Mouse (Mus musculus) cerebral cortex, adult 2 months (tissue): Measurements from ENCODE around the gene Sbk3.

Experiments used
- WGBS: fragments of 180-500 bp; shearing (Covaris S2); methylation state at CpG from one replicate; pipeline ENCODE4 v1.1.7; 2018; 5-methylcytosine and 5-hydroxymethylcytosine counted together

Gene Sbk3

DNA sequence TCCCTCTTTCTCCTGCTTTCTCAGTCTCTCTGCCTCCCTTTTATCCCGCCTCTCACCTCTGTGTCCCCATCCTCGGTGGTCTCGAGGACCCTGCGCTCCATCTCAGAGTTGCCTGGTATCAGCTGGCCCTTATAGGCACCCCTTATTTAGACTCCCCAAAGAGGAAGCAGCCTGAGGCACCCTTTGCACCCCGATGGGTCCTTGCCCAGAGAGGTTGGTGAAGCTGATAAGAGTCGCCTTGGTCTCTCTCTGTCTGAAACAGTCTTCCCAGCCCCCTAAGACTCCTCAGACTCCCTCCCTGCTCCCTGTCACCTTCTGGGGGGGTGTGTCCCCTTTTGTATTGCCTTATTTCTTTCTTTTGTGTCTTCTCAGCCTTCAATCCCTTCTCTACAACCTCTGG is at the start of gene Sbk3:
Gene Sbk3 (minus strand): TSS at position 101 of the 400 bp plus-strand sequence.
- WGBS, result 44% methylated on average over 6 of the region's 6 CpGs

DNA sequence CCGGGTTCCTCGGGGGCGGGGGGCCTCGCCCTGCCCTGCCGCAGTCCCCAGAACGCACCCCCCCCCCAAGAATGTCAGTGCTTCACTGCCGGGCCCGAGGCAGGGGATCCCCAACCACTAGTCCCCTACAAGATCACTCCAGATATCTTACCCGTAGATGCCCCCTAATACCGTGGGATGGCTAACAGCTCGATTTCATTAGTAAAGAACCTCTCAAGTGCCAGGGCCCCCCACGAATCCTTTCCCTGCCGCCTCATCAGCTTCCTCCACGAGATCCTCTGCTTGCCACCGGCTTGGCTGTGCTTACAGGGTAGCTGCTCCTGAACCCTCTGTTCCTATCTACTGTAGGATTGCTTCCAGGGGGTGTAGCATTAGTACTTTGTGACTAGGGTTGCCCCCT is 49.7 kb upstream of the Sbk3 start:
- WGBS, result 0% methylated on average over 15 of the region's 15 CpGs

DNA sequence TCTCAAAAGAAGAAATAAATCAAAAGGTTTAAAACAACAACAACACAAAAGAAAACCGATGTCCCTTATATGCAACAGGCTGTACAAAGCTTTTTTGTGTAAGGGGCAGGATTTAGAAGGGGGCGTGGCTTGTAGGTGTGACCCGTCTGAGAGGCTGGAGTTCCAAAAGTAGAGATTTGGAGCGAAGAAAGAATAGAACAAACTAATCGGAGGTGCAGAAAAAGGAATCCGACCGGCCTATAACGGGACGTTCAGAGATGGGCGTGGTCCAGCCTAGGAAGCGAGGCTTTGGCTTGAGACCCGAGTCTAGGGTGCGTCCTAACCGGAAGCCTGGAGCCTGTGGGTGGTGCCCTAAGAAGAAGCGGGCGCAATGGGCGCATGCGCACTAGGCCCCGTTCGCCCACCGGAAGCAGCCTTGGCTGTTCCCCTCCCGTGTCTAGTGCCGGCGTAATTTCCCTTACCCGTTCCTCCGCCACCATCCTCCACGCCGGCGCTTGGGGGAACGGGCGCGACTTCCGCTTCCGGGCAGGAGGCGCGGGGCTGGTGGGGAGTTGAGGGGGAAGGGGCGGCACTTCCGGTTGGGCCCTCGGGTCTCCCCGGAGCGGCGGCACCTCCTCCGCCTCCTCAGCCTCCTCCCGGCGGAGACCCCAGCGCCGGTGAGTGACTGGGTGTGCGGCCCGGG is 49.2 kb upstream of the Sbk3 start, which contains the start of the genes Zfp865 and Ccdc106:
Gene Zfp865 (plus strand): TSS at position 377 of the 682 bp plus-strand sequence.
Gene Ccdc106 (plus strand): TSS at position 554 of the 682 bp plus-strand sequence.
- whole genome bisulfite sequencing, result under 1% methylated on average over 49 of the region's 49 CpGs

GRCm38 (mm10) chr7:5019576-5019975 is 48.6 kb upstream of the Sbk3 start:
- 17% methylated on average over 8 of the region's 8 CpGs for WGBS

GRCm38 (mm10) chr7:5017931-5018330 is 47.0 kb upstream of the Sbk3 start:
- WGBS, result 97% methylated on average over 21 of the region's 21 CpGs

GRCm38 (mm10) chr7:5017352-5017751 is 46.4 kb upstream of the Sbk3 start:
- WGBS, result 94% methylated on average over 16 of the region's 16 CpGs

GRCm38 (mm10) chr7:5016920-5017319 is 46.0 kb upstream of the Sbk3 start:
- 99% methylated on average over 2 of the region's 2 CpGs for WGBS

GRCm38 (mm10) chr7:5016057-5016456 is 45.1 kb upstream of the Sbk3 start:
- 45% methylated on average over 3 of the region's 3 CpGs for WGBS

DNA sequence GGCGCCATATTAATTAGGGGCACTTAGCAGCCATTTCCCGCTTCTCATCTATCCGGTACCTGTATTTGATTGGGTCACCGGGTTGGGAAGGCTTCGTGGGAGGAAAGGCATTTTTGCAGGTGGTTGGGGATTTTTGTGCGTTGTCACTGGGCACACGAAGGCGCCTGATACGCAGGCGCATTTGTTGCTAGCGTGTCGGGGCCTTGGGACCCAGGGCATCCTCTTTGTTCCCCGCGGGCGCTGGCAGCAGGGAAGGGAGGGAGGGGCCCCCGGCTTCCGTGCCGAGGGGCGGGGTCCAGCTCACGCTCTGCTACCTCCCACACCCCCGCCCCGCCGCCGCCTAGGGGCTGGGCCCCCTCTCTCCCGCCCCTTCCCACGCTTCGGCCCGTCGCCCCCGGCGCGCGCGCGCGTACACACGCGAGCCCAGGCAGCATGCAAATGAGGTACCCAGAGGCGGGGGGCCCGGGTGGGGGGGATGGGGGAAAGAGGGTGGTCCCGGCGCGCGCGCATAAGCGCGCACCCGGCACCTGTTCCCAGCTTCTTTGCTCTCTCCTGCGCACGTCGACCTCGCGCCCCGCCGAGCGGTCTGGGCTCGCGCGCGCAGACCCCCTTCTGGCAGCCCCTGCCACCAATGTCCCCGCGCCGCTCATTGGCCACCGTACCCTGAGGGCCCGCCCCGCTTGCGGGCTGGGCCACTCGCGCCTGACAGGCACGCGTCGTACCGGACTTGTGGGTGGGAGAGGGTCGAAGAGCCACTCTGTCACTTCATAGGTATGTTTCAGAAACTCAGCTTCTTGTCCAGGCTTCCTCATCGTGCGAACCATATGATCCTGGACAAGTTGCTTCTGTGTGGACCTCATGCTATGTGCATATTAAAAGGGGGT is 44.4 kb upstream of the Sbk3 start, which contains the start of gene Gm44973:
Gene Gm44973 (plus strand): TSS at position 379 of the 884 bp plus-strand sequence.
- under 1% methylated on average over 75 of the region's 76 CpGs for WGBS

GRCm38 (mm10) chr7:5014251-5015117 is 43.5 kb upstream of the Sbk3 start, which contains the start of the genes Zfp524 and Fiz1:
Gene Zfp524 (plus strand): TSS chr7:5014415.
Gene Fiz1 (minus strand): TSS chr7:5014697.
- WGBS, result under 1% methylated on average over 42 of the region's 42 CpGs

GRCm38 (mm10) chr7:5012681-5013513 is 41.9 kb upstream of the Sbk3 start:
- 90% methylated on average over 27 of the region's 27 CpGs for WGBS

DNA sequence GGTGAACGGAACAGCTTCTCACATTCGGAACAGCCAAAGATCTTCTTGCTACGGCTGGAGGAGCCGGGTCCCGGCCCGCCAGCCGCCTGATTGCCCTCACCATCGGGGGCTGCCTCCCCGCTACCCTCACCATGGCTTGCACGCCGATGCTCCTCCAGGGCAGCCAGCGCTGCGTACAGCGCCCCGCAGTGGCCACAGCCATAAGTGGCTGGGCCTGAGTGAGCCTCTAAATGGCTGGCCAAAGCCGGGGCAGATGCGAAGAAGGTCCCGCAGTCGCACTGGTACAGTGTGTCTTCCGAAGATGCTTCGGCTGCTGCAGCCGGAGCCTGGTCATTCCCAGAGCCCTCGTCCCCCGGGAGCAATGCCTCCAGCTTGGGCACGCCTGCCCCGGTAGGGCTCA is 37.3 kb upstream of the Sbk3 start:
- WGBS, result 98% methylated on average over 26 of the region's 26 CpGs

GRCm38 (mm10) chr7:5002876-5003275 is 31.9 kb upstream of the Sbk3 start:
- 56% methylated on average over 8 of the region's 8 CpGs for WGBS

DNA sequence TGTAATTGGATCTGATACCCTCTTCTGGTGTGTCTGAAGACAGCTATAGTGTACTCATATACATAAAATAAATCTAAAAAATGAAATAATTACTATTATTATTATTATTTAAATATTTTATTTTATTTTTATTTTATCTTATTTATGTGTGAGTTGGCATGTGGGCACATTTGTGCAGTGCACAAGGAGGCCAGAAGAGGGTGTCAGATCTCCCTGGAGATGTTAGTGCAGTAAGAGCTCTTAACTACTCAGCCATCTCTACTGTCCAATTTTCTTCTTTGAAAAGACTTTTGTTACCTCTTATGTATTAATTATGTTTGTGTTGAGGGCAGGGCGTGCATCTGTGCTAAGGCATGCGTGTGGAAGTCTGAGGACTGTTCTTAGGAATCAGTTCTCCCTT is 28.9 kb upstream of the Sbk3 start:
- WGBS, result 48% methylated on average over 2 of the region's 2 CpGs

DNA sequence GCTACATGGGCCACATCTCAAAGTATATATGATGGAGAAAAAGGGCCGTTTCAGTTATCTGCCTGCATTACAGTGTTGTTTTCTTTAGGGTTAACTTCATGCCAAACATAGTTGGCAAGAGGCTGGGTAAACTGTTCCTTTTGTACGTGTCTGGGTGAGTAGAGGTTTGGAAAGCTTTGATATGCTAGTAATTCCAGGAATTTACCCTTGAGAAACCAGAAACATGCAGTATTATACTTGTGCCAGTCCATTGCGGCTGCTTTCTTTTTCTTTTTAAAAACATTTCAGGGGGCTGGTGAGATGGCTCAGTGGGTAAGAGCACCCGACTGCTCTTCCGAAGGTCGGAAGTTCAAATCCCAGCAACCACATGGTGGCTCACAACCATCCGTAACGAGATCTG is 26.0 kb upstream of the Sbk3 start:
- 37% methylated on average over 8 of the region's 8 CpGs for WGBS

GRCm38 (mm10) chr7:4996003-4996895 is 25.3 kb upstream of the Sbk3 start, which contains the start of gene Zfp579:
Gene Zfp579 (minus strand): TSS chr7:4996158.
- WGBS, result 3% methylated on average over 17 of the region's 26 CpGs

DNA sequence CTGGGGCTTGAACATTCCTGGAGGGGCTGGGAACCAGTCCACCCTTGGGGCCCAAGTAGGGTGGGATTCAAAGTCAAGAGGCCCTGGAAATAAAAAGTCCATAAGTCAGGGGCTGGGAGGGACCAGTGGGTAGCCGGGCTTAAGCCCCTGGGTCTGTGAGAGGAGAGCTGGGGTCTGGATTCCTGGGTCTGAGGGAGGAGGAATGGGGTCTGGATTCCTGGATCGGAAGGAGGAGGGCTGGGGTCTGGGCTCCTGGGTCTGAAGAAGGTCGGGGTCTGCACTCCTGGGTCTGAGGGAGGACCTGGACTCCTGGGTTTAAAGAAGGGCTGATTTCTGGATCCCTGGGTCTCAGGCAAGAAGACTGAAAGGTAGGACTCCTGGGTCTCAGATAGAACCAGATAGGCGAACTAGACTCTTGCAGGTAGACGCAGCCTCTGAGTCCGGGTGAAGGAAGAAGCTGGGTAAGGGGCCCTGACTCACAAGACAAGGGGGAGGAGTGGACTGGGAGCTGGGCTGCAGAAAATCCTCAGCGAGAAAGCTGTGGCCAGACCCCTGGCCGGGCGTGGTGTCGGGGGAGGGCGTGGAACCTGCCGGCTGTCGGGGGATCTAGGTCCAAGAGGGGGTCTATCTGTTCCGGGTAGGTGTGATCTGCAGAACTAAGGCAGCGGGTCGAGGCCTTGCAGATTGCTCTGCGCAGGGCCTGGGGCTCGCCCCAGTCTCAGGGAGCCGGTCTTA is 24.5 kb upstream of the Sbk3 start:
- WGBS, result 5% methylated on average over 19 of the region's 19 CpGs

- WGBS, result 67% methylated on average over 59 of the region's 59 CpGs
Observed at GRCm38 (mm10) chr7:4993999-4994788, 23.2 kb upstream of the Sbk3 start.
